Mouse (Mus musculus) heart, postnatal 36 days (tissue): ENCODE data around the gene Pnpo. TPM values are rescaled to one million over a fixed set of nuclear protein-coding genes. Genes with fewer than 3 reads are reported as not detected.

Experiments
- DNase-seq, 2 experiments: peaks; one replicate each; pipeline ENCODE4 v3.0.0; 2021 to 2022
- intact Hi-C: fragments of 180-260 bp; cut with DNase I; formaldehyde crosslinking; loops from one replicate; pipeline ENCODE4 v1.15.1; 2025
- total RNA-seq, 2 experiments: library from RNA; stranded (reverse); gene quantifications; 2 replicates each; pipeline ENCODE4 v1.2.3; 2021

Gene Pnpo
- total RNA-seq, 2 experiments from 2014 or later = 12.8 to 13.9 TPM

GRCm38 (mm10) chr11:96940578-96941465, 3.0 kb downstream of the Pnpo start:
- intact Hi-C loops = no loop called here
- no peak for DNase-seq

GRCm38 (mm10) chr11:96938426-96938800, 5.4 kb downstream of the Pnpo start:
- intact Hi-C loops = loop anchor here (1.0 kb wide), 1 partner anchor 21 kb away; no protein-coding TSS in a partner anchor
- no peak for DNase-seq

GRCm38 (mm10) chr11:96937549-96938425, 6.0 kb downstream of the Pnpo start:
- intact Hi-C loops = loop anchor here (1.0 kb wide), 1 partner anchor 20 kb away; no protein-coding TSS in a partner anchor
- DNase-seq = peak; percentile 54 to 68

- DNase-seq = no peak
- intact Hi-C loops = no loop called here
Measured at GRCm38 (mm10) chr11:96935872-96936650, 7.7 kb downstream of the Pnpo start.

- intact Hi-C loops = no loop called here
- DNase-seq = peak in 1 of 2 experiments; percentile 29
Measured at GRCm38 (mm10) chr11:96934921-96935356, 8.8 kb downstream of the Pnpo start.

GRCm38 (mm10) chr11:96933562-96934276, 10.1 kb downstream of the Pnpo start:
- intact Hi-C loops = no loop called here
- DNase-seq = no peak

- no peak for DNase-seq
- intact Hi-C loops = no loop called here
Measured at GRCm38 (mm10) chr11:96931327-96932062, 12.3 kb downstream of the Pnpo start.

GRCm38 (mm10) chr11:96929766-96930331, 13.9 kb downstream of the Pnpo start:
- no peak for DNase-seq
- intact Hi-C loops = no loop called here

GRCm38 (mm10) chr11:96929096-96929765, 14.6 kb downstream of the Pnpo start:
- intact Hi-C loops = no loop called here
- DNase-seq = no peak

- no peak for DNase-seq
- intact Hi-C loops = no loop called here
Measured at GRCm38 (mm10) chr11:96928691-96929090, 15.1 kb downstream of the Pnpo start.

GRCm38 (mm10) chr11:96928088-96928487, 15.7 kb downstream of the Pnpo start, which contains the start of gene Prr15l:
Gene Prr15l (plus strand): TSS chr11:96928104.
- intact Hi-C loops = no loop called here
- DNase-seq = no peak

- intact Hi-C loops = no loop called here
Measured at GRCm38 (mm10) chr11:96926587-96926986, 17.2 kb downstream of the Pnpo start.

GRCm38 (mm10) chr11:96925469-96926148, 18.2 kb downstream of the Pnpo start:
- intact Hi-C loops = no loop called here
- DNase-seq = no peak

More at GRCm38 (mm10) chr11:96926587-96926986, 17.2 kb downstream of the Pnpo start:
- DNase-seq = no peak

GRCm38 (mm10) chr11:96924861-96925260, 18.9 kb downstream of the Pnpo start:
- intact Hi-C loops = no loop called here
- DNase-seq = no peak

- intact Hi-C loops = loop anchor here (5.0 kb wide), 1 partner anchor 63 kb away; the partner anchor contains the start of gene Sp2
- DNase-seq = no peak
Measured at GRCm38 (mm10) chr11:96919003-96919402, 24.8 kb downstream of the Pnpo start.

- intact Hi-C loops = loop anchor here (1.0 to 5.0 kb wide), 3 partner anchors 21 to 109 kb away; partner anchors contain the start of gene Sp2
- DNase-seq = no peak
Measured at GRCm38 (mm10) chr11:96917415-96917814, 26.4 kb downstream of the Pnpo start.

GRCm38 (mm10) chr11:96916885-96917396, 26.8 kb downstream of the Pnpo start:
- no peak for DNase-seq
- intact Hi-C loops = loop anchor here (1.0 to 5.0 kb wide), 4 partner anchors 21 to 110 kb away; partner anchors contain the start of gene Sp2
